Mouse (Mus musculus): ENCODE data around the gene Trpc5os. TPM values are rescaled to one million over a fixed set of nuclear protein-coding genes. Genes with fewer than 3 reads are reported as not detected.

The Trpc5os gene
- total and polyA plus RNA-seq, 2 experiments = not detected

DNA sequence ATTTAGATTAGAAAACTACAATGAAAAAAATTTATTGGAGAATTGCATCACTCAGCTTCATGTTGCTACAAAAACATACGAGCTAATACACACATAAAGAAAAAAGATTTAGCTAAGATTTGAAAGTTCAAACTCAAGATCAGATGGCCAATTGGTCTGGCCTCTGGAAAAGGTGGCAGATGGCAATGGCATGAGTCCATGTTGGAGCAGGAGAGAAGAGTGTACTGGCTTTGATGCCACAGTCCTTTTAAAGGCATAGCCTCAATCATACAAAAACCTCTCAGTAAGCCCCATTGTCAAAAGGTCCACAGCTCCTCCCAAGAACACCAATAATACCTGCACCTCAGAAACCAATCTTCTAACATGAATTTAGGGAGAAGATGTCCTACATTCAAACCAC, 35.0 kb downstream of the Trpc5os start:
- WGBS = 95% methylated on average over 1 of the region's 1 CpGs
- Histone ChIP-seq H3K36me3 (ENCODE audit: control insufficient read depth, insufficient read depth, low read length) (no peaks in the 10 kb centered on the region), H3K4me3 (ENCODE audit: insufficient read depth, low read depth, low read length) (no peak overlapping the region), H3K9ac (ENCODE audit: low read depth, low read length) (no peak overlapping the region), H3K27ac (replicated peaks; ENCODE audit: insufficient read depth, low read depth, low read length) (no peak overlapping the region), H3K79me2 (ENCODE audit: control insufficient read depth, insufficient read depth, low read length) (no peaks in the 10 kb centered on the region), H3K27me3 (ENCODE audit: control insufficient read depth, insufficient read depth, low read length) (no peaks in the 10 kb centered on the region), H3K4me1 (ENCODE audit: control insufficient read depth, insufficient read depth, low read length) (no peaks in the 10 kb centered on the region)
- TF ChIP-seq POLR2A (IDR thresholded peaks at IDR 0.05; ENCODE audit: extremely low read depth, insufficient read depth, low read length) = no peak
- no peak for TF ChIP-seq CTCF (IDR thresholded peaks at IDR 0.05; ENCODE audit: low read depth, low read length)
- no peak for DNase-seq (ENCODE audit: extremely low read depth, low read depth, low spot score)

DNA sequence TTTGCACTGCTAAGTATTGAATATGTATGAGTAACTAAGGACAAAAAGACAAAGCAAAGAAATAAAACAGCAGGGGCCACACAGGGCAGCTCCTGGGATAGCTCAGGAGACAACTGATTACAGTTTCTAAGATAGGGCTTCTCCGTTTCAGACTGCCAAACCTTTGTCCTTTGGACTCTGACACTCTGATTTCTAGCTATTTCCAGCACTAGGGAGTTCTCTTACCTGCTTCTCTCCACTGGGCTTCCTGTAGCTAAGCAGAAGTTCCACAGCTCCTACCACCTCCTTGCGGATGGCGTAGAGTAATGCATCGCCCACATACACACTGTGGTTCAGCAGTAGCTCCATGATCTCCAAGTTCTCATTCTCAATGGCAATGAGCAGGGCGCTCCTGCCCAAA, 66.9 kb downstream of the Trpc5os start:
- H3K9ac ChIP-seq (ENCODE audit: low read depth, low read length) = no peak overlapping the region
- 82% methylated on average over 5 of the region's 5 CpGs for WGBS

DNA sequence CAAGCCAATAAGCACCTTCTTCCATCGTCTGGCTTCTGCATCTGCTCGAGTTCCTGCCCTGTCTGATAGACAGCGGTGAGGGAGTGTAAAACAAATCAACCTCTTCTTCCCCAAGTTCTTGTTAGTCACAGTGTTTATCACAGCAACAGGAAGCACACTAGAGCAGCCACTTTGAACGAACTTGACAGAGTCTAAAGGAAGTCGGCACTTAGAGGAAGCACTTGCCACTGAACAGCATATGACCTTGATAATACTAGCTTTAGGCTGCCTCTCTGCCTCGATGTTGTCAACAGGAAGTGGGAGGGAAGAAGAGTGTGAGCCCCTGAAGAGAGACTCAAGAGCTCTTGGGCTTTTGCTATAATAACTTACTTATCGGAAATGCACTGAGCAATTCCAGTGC, 69.7 kb downstream of the Trpc5os start:
- Histone ChIP-seq H3K27ac (replicated peaks; ENCODE audit: insufficient read depth, low read depth, low read length) (no peak overlapping the region), H3K4me3 (ENCODE audit: insufficient read depth, low read depth, low read length) (no peak overlapping the region), H3K79me2 (ENCODE audit: control insufficient read depth, insufficient read depth, low read length) (no peaks in the 10 kb centered on the region), H3K36me3 (ENCODE audit: control insufficient read depth, insufficient read depth, low read length) (no peaks in the 10 kb centered on the region), H3K27me3 (ENCODE audit: control insufficient read depth, insufficient read depth, low read length) (no peaks in the 10 kb centered on the region), H3K4me1 (ENCODE audit: control insufficient read depth, insufficient read depth, low read length) (no peaks in the 10 kb centered on the region), H3K9ac (ENCODE audit: low read depth, low read length) (no peak overlapping the region)
- TF ChIP-seq CTCF (IDR thresholded peaks at IDR 0.05; ENCODE audit: low read depth, low read length) = no peak
- no peak for TF ChIP-seq POLR2A (IDR thresholded peaks at IDR 0.05; ENCODE audit: extremely low read depth, insufficient read depth, low read length)
- peak; percentile 15 for DNase-seq (ENCODE audit: extremely low read depth, low read depth, low spot score)
- WGBS = 74% methylated on average over 7 of the region's 7 CpGs

More for the DNA sequence above, 66.9 kb downstream of the Trpc5os start:
- H3K79me2 ChIP-seq (ENCODE audit: control insufficient read depth, insufficient read depth, low read length) = no peaks in the 10 kb centered on the region
- no peak overlapping the region for H3K27ac ChIP-seq (replicated peaks; ENCODE audit: insufficient read depth, low read depth, low read length)
- no peak overlapping the region for H3K4me3 ChIP-seq (ENCODE audit: insufficient read depth, low read depth, low read length)
- no peaks in the 10 kb centered on the region for H3K4me1 ChIP-seq (ENCODE audit: control insufficient read depth, insufficient read depth, low read length)
- H3K36me3 ChIP-seq (ENCODE audit: control insufficient read depth, insufficient read depth, low read length) = no peaks in the 10 kb centered on the region
- H3K27me3 ChIP-seq (ENCODE audit: control insufficient read depth, insufficient read depth, low read length) = no peaks in the 10 kb centered on the region
- TF ChIP-seq CTCF (IDR thresholded peaks at IDR 0.05; ENCODE audit: low read depth, low read length) = no peak
- TF ChIP-seq POLR2A (IDR thresholded peaks at IDR 0.05; ENCODE audit: extremely low read depth, insufficient read depth, low read length) = no peak
- DNase-seq (ENCODE audit: extremely low read depth, low read depth, low spot score) = peak; percentile 20

Other genes starting within 250 kb of the Trpc5os start
- gene Alg13, start 138.8 kb upstream of the Trpc5os start, total RNA-seq (2014; rRNA removed) = 6.4 and 7.1 TPM in 2 replicates
- gene Alg13, start 138.8 kb upstream of the Trpc5os start, polyA plus RNA-seq (2012; rRNA removed) = 4.9 and 6.1 TPM in 2 replicates
- gene Trpc5, start 231.6 kb downstream of the Trpc5os start, total RNA-seq (2014; rRNA removed) = 0.07 TPM in 1 of 2 replicates, not detected in the other
- gene Trpc5, start 231.6 kb downstream of the Trpc5os start, polyA plus RNA-seq (2012; rRNA removed) = not detected in 2 replicates
- not detected in 2 replicates for gene Rtl4, start 232.3 kb downstream of the Trpc5os start, total RNA-seq (2014; rRNA removed)
- not detected in 2 replicates for gene Rtl4, start 232.3 kb downstream of the Trpc5os start, polyA plus RNA-seq (2012; rRNA removed)